8 mouse cellular contexts compared by ENCODE assay signal in the genomic region with DNA sequence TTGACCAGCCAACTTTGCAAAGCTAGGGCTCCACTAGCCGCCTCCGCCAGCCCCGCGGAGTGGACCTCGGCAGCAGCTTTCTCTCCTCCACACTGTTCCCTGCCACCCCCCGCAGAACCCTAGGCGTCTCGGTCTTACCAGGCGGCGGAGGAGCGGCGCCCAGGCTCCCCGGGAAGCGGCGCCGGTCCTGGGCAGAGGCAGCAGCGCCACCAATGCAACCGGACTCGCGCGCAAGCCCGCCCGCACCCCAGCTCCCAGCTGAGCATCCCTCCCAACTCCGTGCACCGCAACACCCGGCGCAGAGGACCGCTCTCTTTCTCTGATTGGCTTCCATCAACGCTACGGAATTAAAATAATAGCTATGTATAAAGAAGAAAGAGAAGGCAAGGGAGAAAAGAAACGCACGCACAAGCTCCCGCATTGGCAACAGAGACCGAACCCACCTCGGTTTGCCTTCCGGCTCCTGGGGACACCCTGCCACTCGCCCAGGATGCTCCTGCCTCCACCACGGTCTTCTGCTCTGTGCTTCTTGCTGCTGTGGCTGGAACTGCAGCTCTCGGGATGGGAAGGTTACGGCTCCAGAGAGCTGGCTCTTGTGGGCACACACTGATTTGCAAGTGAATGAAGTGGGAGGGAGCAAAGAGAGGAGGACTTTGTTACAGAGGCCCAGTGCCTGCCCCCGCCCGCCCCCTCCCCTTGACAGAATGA. TPM values are rescaled to one million over a fixed set of nuclear protein-coding genes. Genes with fewer than 3 reads are reported as not detected.
DNase-seq lines count a peak whose midpoint lies in the region; ATAC-seq and TF ChIP-seq lines count a peak whose summit lies in the region.

A gene (minus strand): TSS at position 605 of the 708 bp plus-strand sequence.

- H3K4me1 ChIP-seq in thymus, adult 2 months (replicated peaks; ENCODE audit: control insufficient read depth, insufficient read depth, low read length), result no peaks in the 10 kb centered on the region
- H3K4me1 ChIP-seq in heart, postnatal 0 days (ENCODE audit: control insufficient read depth, insufficient read depth), result peaks cover 15% of the 10 kb centered on the region
- H3K4me1 ChIP-seq in liver, embryonic 12.5 days, result no peaks in the 10 kb centered on the region
- 0 out of 2 replicates have a peak, but pooled peaks cover 2% of the 10 kb centered on the region for H3K4me1 ChIP-seq in olfactory bulb, adult 2 months (ENCODE audit: control insufficient read depth, insufficient read depth, low read length)

- H3K4me2 ChIP-seq in heart, postnatal 0 days (ENCODE audit: low read depth, low read length), result peak within 1 kb of the TSS; percentile 98
- H3K4me2 ChIP-seq in liver, embryonic 12.5 days, result peak within 1 kb of the TSS; percentile 63

- peak; percentile 75 for ATAC-seq in heart, postnatal 0 days (ENCODE audit: insufficient read depth, low read depth)
- 0 out of 2 replicates have a peak, but pooled peaks have one; percentile 44 for ATAC-seq in liver, embryonic 12.5 days

- 5% methylated on average over 42 of the region's 42 CpGs for WGBS in thymus, adult 2 months
- 0% methylated on average over 42 of the region's 42 CpGs for WGBS in heart, postnatal 0 days
- under 1% methylated on average over 42 of the region's 42 CpGs for WGBS in liver, embryonic 12.5 days (ENCODE audit: insufficient replicate concordance)
- WGBS in olfactory bulb, adult 2 months, result under 1% methylated on average over 42 of the region's 42 CpGs

- no peak within 1 kb of the TSS for H3K4me3 ChIP-seq in thymus, adult 2 months (ENCODE audit: control insufficient read depth, insufficient read depth, low read length)
- peak within 1 kb of the TSS; percentile 64 for H3K4me3 ChIP-seq in heart, postnatal 0 days (ENCODE audit: low read depth, low read length)
- H3K4me3 ChIP-seq in liver, embryonic 12.5 days, result peak within 1 kb of the TSS; percentile 43
- H3K4me3 ChIP-seq in olfactory bulb, adult 2 months (ENCODE audit: insufficient read depth, low read depth, low read length), result peak within 1 kb of the TSS; percentile 78

- TF ChIP-seq CTCF in thymus, adult 2 months (IDR thresholded peaks at IDR 0.05; ENCODE audit: borderline replicate concordance, control insufficient read depth, extremely low read depth, insufficient read depth, low read length, poor library complexity), result no peak
- no peak for TF ChIP-seq CTCF in heart, postnatal 0 days (IDR thresholded peaks at IDR 0.05; ENCODE audit: low read depth)
- no peak for TF ChIP-seq CTCF in olfactory bulb, adult 2 months (IDR thresholded peaks at IDR 0.05; ENCODE audit: insufficient read depth, low read depth, low read length)

- DNase-seq in thymus, adult 2 months, result peak; percentile 1
- no peak for DNase-seq in thymus, postnatal 0 days (ENCODE audit: low spot score)
- peak; percentile 86 for DNase-seq in embryo, embryonic 11 days
- peak; percentile 53 for DNase-seq in heart, postnatal 0 days (ENCODE audit: low spot score)
- DNase-seq in kidney, postnatal 36 days, result peak; percentile 61 to 79
- DNase-seq in thymus, adult 18-20 months, result no peak

- peaks cover 15% of the 10 kb centered on the region for H3K27me3 ChIP-seq in thymus, adult 2 months (ENCODE audit: control insufficient read depth, insufficient read depth, low read length)
- peaks cover 21% of the 10 kb centered on the region; the same call in 1 of the 2 replicates for H3K27me3 ChIP-seq in heart, postnatal 0 days (ENCODE audit: control insufficient read depth, insufficient read depth, low read length)
- H3K27me3 ChIP-seq in liver, embryonic 12.5 days (replicated peaks), result peaks cover 60% of the 10 kb centered on the region

- no peak for TF ChIP-seq POLR2A in thymus, adult 2 months (IDR thresholded peaks at IDR 0.05; ENCODE audit: control insufficient read depth, extremely low read depth, insufficient read depth, low read length, poor library complexity)
- no peak for TF ChIP-seq POLR2A in olfactory bulb, adult 2 months (IDR thresholded peaks at IDR 0.05; ENCODE audit: insufficient read depth, low read depth, low read length)

- TF ChIP-seq EP300 in heart, postnatal 0 days (IDR thresholded peaks at IDR 0.05; ENCODE audit: low read depth), result no peak

- H3K9ac ChIP-seq in heart, postnatal 0 days (replicated peaks; ENCODE audit: low read depth, low read length), result peak within 1 kb of the TSS; percentile 41
- no peak within 1 kb of the TSS for H3K9ac ChIP-seq in liver, embryonic 12.5 days

- H3K36me3 ChIP-seq in thymus, adult 2 months (ENCODE audit: control insufficient read depth, insufficient read depth, low read length), result no peaks in the 10 kb centered on the region
- H3K36me3 ChIP-seq in heart, postnatal 0 days (replicated peaks; ENCODE audit: control insufficient read depth, insufficient read depth, low read length), result no peaks in the 10 kb centered on the region
- H3K36me3 ChIP-seq in liver, embryonic 12.5 days, result no peaks in the 10 kb centered on the region

- H3K9me3 ChIP-seq in heart, postnatal 0 days (replicated peaks; ENCODE audit: control insufficient read depth, low read length), result no peaks in the 10 kb centered on the region
- H3K9me3 ChIP-seq in liver, embryonic 12.5 days (replicated peaks), result no peaks in the 10 kb centered on the region

- H3K27ac ChIP-seq in thymus, adult 2 months (ENCODE audit: control insufficient read depth, insufficient read depth, low read length), result no peak within 1 kb of the TSS
- no peak within 1 kb of the TSS for H3K27ac ChIP-seq in heart, postnatal 0 days (ENCODE audit: low read depth)
- H3K27ac ChIP-seq in liver, embryonic 12.5 days, result no peak within 1 kb of the TSS
- peak within 1 kb of the TSS; percentile 24 for H3K27ac ChIP-seq in olfactory bulb, adult 2 months (ENCODE audit: insufficient read depth, low read depth, low read length)

RNA-seq across cellular contexts. Expression of the gene that starts here (rescaled TPM):
- polyA plus RNA-seq in thymus, adult 2 months (2012; rRNA removed), result 0.01 and 0.04 TPM in 2 replicates
- polyA plus RNA-seq in thymus, postnatal 0 days (2015; fragmentation: Nextera tagmentation; extraction: Ambion mirVana), result 0.16 and 0.18 TPM in 2 replicates
- 0.34 and 0.58 TPM in 2 replicates for total RNA-seq in heart, postnatal 0 days (2014; rRNA removed; ENCODE audit: low replicate concordance)
- polyA plus RNA-seq in heart, postnatal 0 days (2015; fragmentation: Nextera tagmentation; extraction: Ambion mirVana), result 0.40 and 0.64 TPM in 2 replicates
- 0.24 and 0.29 TPM in 2 replicates for polyA plus RNA-seq in liver, embryonic 12.5 days (2016; fragmentation: Nextera tagmentation; extraction: Ambion mirVana)
- polyA plus RNA-seq in olfactory bulb, adult 2 months (2012; ENCODE audit: insufficient read depth, insufficient read length, low replicate concordance, missing spikeins), result not detected in 2 replicates

Comparison
In these comparisons a context has a peak if more than half of its experiments do, and no peak if none do; other contexts are left out.
1. Peak in DNase-seq in thymus, adult 2 months; RNA of the gene not detected or under 1 TPM.
2. Peak in DNase-seq, ATAC-seq, H3K4me3 ChIP-seq, H3K9ac ChIP-seq and H3K4me2 ChIP-seq in heart, postnatal 0 days; RNA of the gene not detected or under 1 TPM.
3. Peak in ATAC-seq, H3K4me3 ChIP-seq and H3K4me2 ChIP-seq in liver, embryonic 12.5 days; RNA of the gene not detected or under 1 TPM.
4. DNase-seq: peak in embryo, embryonic 11 days (single experiment) and kidney, postnatal 36 days (2 of 2); none in thymus, postnatal 0 days (single experiment) and thymus, adult 18-20 months (0 of 2).